Mouse (Mus musculus): ENCODE measurements around the gene Gjb3.

The Gjb3 gene

DNA sequence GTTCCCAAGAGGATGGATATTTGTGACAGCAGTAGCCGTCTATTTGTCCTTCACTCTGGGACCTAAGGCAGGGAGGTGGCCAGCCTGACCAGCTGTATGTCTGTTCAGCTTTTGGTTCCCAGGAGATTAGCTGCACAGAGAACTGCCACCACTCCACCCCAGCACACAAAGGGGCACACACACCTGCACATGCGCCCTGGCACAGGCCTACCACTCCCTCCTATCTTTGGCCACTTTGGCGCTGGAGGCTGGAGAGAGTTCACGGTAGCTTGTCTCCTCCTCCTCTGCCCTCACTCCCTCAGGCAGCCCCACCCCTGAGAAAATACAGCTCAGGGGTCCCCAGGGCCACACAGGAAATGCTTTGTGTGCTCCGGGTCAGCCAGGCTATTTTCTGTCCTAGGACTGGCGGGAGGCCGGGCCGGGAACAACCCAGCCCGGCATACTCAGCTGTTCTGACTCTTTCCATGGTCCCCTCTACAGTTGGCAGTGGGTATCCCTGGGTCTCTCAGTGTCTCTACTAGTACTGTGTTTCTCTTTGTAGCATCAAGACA, 52.1 kb downstream of the Gjb3 start:
- no peak for DNase-seq

All from cerebellum, adult 11 months (tissue).